Mouse (Mus musculus): ENCODE measurements around the gene Gm45234. TPM values are rescaled to one million over a fixed set of nuclear protein-coding genes. Genes with fewer than 3 reads are reported as not detected.

The Gm45234 gene
- polyA plus RNA-seq, 1 experiment from 2014 or later: not detected

- H3K27ac ChIP-seq: no peak overlapping the region
- no peaks in the 10 kb centered on the region for H3K9me3 ChIP-seq (replicated peaks)
- H3K27me3 ChIP-seq: no peaks in the 10 kb centered on the region
- no peaks in the 10 kb centered on the region for H3K36me3 ChIP-seq
- no peak overlapping the region for H3K4me3 ChIP-seq
- no peak for ATAC-seq (ENCODE audit: low FRiP score)
- WGBS: 57% methylated on average over 19 of the region's 19 CpGs
- no peak overlapping the region for H3K9ac ChIP-seq
- peaks cover 10% of the 10 kb centered on the region; the same call in 1 of the 2 replicates for H3K4me1 ChIP-seq
- H3K4me2 ChIP-seq (replicated peaks): no peak overlapping the region
Measured at GRCm38 (mm10) chr6:124732476-124733370, 23.1 kb downstream of the Gm45234 start.

- H3K4me2 ChIP-seq (replicated peaks): no peak overlapping the region
- no peaks in the 10 kb centered on the region for H3K27me3 ChIP-seq
- no peaks in the 10 kb centered on the region for H3K9me3 ChIP-seq (replicated peaks)
- H3K4me3 ChIP-seq: no peak overlapping the region
- ATAC-seq (ENCODE audit: low FRiP score): no peak
- H3K36me3 ChIP-seq: no peaks in the 10 kb centered on the region
- H3K27ac ChIP-seq: no peak overlapping the region
- WGBS: 87% methylated on average over 7 of the region's 7 CpGs
- H3K9ac ChIP-seq: no peak overlapping the region
- H3K4me1 ChIP-seq: peaks cover 10% of the 10 kb centered on the region; the same call in 1 of the 2 replicates
Measured at GRCm38 (mm10) chr6:124731038-124731437, 24.8 kb downstream of the Gm45234 start.

GRCm38 (mm10) chr6:124729850-124730705 lies 25.7 kb downstream of the Gm45234 start:
- Histone ChIP-seq H3K9me3 (replicated peaks) (no peaks in the 10 kb centered on the region), H3K27me3 (no peaks in the 10 kb centered on the region), H3K36me3 (no peaks in the 10 kb centered on the region), H3K4me1 (peaks cover 10% of the 10 kb centered on the region; the same call in 1 of the 2 replicates), H3K4me3 (no peak overlapping the region), H3K4me2 (replicated peaks) (no peak overlapping the region), H3K27ac (no peak overlapping the region), H3K9ac (no peak overlapping the region)
- WGBS: 83% methylated on average over 8 of the region's 8 CpGs
- ATAC-seq (ENCODE audit: low FRiP score): no peak

- H3K4me3 ChIP-seq: no peak overlapping the region
- H3K36me3 ChIP-seq: no peaks in the 10 kb centered on the region
- no peak overlapping the region for H3K9ac ChIP-seq
- WGBS: 87% methylated on average over 10 of the region's 10 CpGs
- H3K27me3 ChIP-seq: no peaks in the 10 kb centered on the region
- no peak overlapping the region for H3K27ac ChIP-seq
- H3K9me3 ChIP-seq (replicated peaks): no peaks in the 10 kb centered on the region
- H3K4me2 ChIP-seq (replicated peaks): no peak overlapping the region
- no peak for ATAC-seq (ENCODE audit: low FRiP score)
- H3K4me1 ChIP-seq: peaks cover 10% of the 10 kb centered on the region; the same call in 1 of the 2 replicates
Measured at GRCm38 (mm10) chr6:124728621-124729020, 27.2 kb downstream of the Gm45234 start.

- Histone ChIP-seq H3K4me1 (no peaks in the 10 kb centered on the region), H3K4me3 (no peak overlapping the region), H3K9me3 (replicated peaks) (no peaks in the 10 kb centered on the region), H3K9ac (no peak overlapping the region), H3K27me3 (no peaks in the 10 kb centered on the region), H3K27ac (no peak overlapping the region), H3K4me2 (replicated peaks) (no peak overlapping the region), H3K36me3 (no peaks in the 10 kb centered on the region)
- ATAC-seq (ENCODE audit: low FRiP score): no peak
- 84% methylated on average over 10 of the region's 10 CpGs for WGBS
Measured at GRCm38 (mm10) chr6:124724472-124724871, 31.3 kb downstream of the Gm45234 start.

- Histone ChIP-seq H3K27me3 (no peaks in the 10 kb centered on the region), H3K9me3 (replicated peaks) (no peaks in the 10 kb centered on the region), H3K9ac (no peak overlapping the region), H3K36me3 (no peaks in the 10 kb centered on the region), H3K4me2 (replicated peaks) (no peak overlapping the region), H3K27ac (no peak overlapping the region), H3K4me3 (no peak overlapping the region), H3K4me1 (no peaks in the 10 kb centered on the region)
- WGBS: 83% methylated on average over 8 of the region's 8 CpGs
- no peak for ATAC-seq (ENCODE audit: low FRiP score)
Measured at GRCm38 (mm10) chr6:124723541-124723940, 32.3 kb downstream of the Gm45234 start.

- H3K9me3 ChIP-seq (replicated peaks): no peaks in the 10 kb centered on the region
- H3K4me2 ChIP-seq (replicated peaks): no peak overlapping the region
- H3K27ac ChIP-seq: no peak overlapping the region
- H3K4me3 ChIP-seq: no peak overlapping the region
- WGBS: 84% methylated on average over 6 of the region's 6 CpGs
- H3K27me3 ChIP-seq: no peaks in the 10 kb centered on the region
- H3K4me1 ChIP-seq: no peaks in the 10 kb centered on the region
- no peak for ATAC-seq (ENCODE audit: low FRiP score)
- H3K9ac ChIP-seq: no peak overlapping the region
- H3K36me3 ChIP-seq: 0 out of 2 replicates have a peak, but pooled peaks cover under 1% of the 10 kb centered on the region
Measured at GRCm38 (mm10) chr6:124722876-124723473, 32.8 kb downstream of the Gm45234 start.

GRCm38 (mm10) chr6:124720904-124721303 lies 34.9 kb downstream of the Gm45234 start:
- Histone ChIP-seq H3K4me1 (no peaks in the 10 kb centered on the region), H3K4me2 (replicated peaks) (no peak overlapping the region), H3K27ac (no peak overlapping the region), H3K36me3 (peaks cover 20% of the 10 kb centered on the region), H3K9ac (peak overlapping the region; percentile 8; the same call in 1 of the 2 replicates), H3K4me3 (no peak overlapping the region), H3K9me3 (replicated peaks) (no peaks in the 10 kb centered on the region), H3K27me3 (no peaks in the 10 kb centered on the region)
- WGBS: 66% methylated on average over 11 of the region's 11 CpGs
- ATAC-seq (ENCODE audit: low FRiP score): no peak

GRCm38 (mm10) chr6:124719354-124719978 lies 36.4 kb downstream of the Gm45234 start:
- no peaks in the 10 kb centered on the region for H3K27me3 ChIP-seq
- 69% methylated on average over 7 of the region's 7 CpGs for WGBS
- no peak overlapping the region for H3K4me3 ChIP-seq
- H3K4me2 ChIP-seq (replicated peaks): 0 out of 2 replicates have a peak overlapping the region, but pooled peaks have one; percentile 8
- no peaks in the 10 kb centered on the region for H3K9me3 ChIP-seq (replicated peaks)
- H3K27ac ChIP-seq: no peak overlapping the region
- ATAC-seq (ENCODE audit: low FRiP score): no peak
- H3K4me1 ChIP-seq: peaks cover 3% of the 10 kb centered on the region; the same call in 1 of the 2 replicates
- peak overlapping the region; percentile 27; the same call in 1 of the 2 replicates for H3K9ac ChIP-seq
- H3K36me3 ChIP-seq: peaks cover 34% of the 10 kb centered on the region

- 0 out of 2 replicates have a peak overlapping the region, but pooled peaks have one; percentile 8 for H3K4me2 ChIP-seq (replicated peaks)
- peaks cover 42% of the 10 kb centered on the region for H3K36me3 ChIP-seq
- H3K9ac ChIP-seq: 0 out of 2 replicates have a peak overlapping the region, but pooled peaks have one; percentile 27
- H3K27me3 ChIP-seq: no peaks in the 10 kb centered on the region
- no peak overlapping the region for H3K27ac ChIP-seq
- H3K9me3 ChIP-seq (replicated peaks): no peaks in the 10 kb centered on the region
- no peak for ATAC-seq (ENCODE audit: low FRiP score)
- H3K4me3 ChIP-seq: peak overlapping the region; percentile 15; the same call in 1 of the 2 replicates
- WGBS: 61% methylated on average over 13 of the region's 16 CpGs
- H3K4me1 ChIP-seq: peaks cover 7% of the 10 kb centered on the region
Measured at GRCm38 (mm10) chr6:124718703-124719102, 37.1 kb downstream of the Gm45234 start.

- H3K27me3 ChIP-seq: no peaks in the 10 kb centered on the region
- no peaks in the 10 kb centered on the region for H3K9me3 ChIP-seq (replicated peaks)
- no peak overlapping the region for H3K9ac ChIP-seq
- H3K27ac ChIP-seq: no peak overlapping the region
- WGBS: 79% methylated on average over 13 of the region's 13 CpGs
- H3K4me3 ChIP-seq: peak overlapping the region; percentile 15
- no peak for ATAC-seq (ENCODE audit: low FRiP score)
- no peak overlapping the region for H3K4me2 ChIP-seq (replicated peaks)
- peaks cover 42% of the 10 kb centered on the region for H3K36me3 ChIP-seq
- H3K4me1 ChIP-seq: peaks cover 14% of the 10 kb centered on the region
Measured at GRCm38 (mm10) chr6:124717968-124718367, 37.9 kb downstream of the Gm45234 start.

Data from hindbrain, embryonic 12.5 days (tissue).